Comparison of ENCODE assay signal across 8 mouse cellular contexts in genomic region chr7:65421451-65421850, GRCm38 (mm10).
DNase-seq lines count a peak whose midpoint lies in the region; ATAC-seq and TF ChIP-seq lines count a peak whose summit lies in the region.

No protein-coding gene starts in this region.

- DNase-seq in lung, adult 18-20 months: peak; percentile 74 to 84
- DNase-seq in lung, adult 2 months: no peak
- DNase-seq in urinary bladder, adult 18-20 months (ENCODE audit: low spot score in 2 of 2): no peak

- H3K4me3 ChIP-seq in lung, adult 2 months (replicated peaks; ENCODE audit: extremely low read depth, low read depth, low read length): no peak overlapping the region
- H3K4me3 ChIP-seq in forebrain, embryonic 12.5 days (replicated peaks): peak overlapping the region; percentile 9; the same call in 1 of the 2 replicates
- H3K4me3 ChIP-seq in hindbrain, embryonic 13.5 days: no peak overlapping the region
- no peak overlapping the region for H3K4me3 ChIP-seq in limb, embryonic 12.5 days (replicated peaks)
- peak overlapping the region; percentile 14; the same call in 1 of the 2 replicates for H3K4me3 ChIP-seq in midbrain, embryonic 12.5 days

- no peaks in the 10 kb centered on the region for H3K36me3 ChIP-seq in forebrain, embryonic 12.5 days (replicated peaks)
- no peaks in the 10 kb centered on the region for H3K36me3 ChIP-seq in hindbrain, embryonic 13.5 days
- H3K36me3 ChIP-seq in limb, embryonic 12.5 days: no peaks in the 10 kb centered on the region
- H3K36me3 ChIP-seq in midbrain, embryonic 12.5 days: no peaks in the 10 kb centered on the region

- no peak overlapping the region for H3K9ac ChIP-seq in forebrain, embryonic 12.5 days
- H3K9ac ChIP-seq in hindbrain, embryonic 13.5 days: peak overlapping the region; percentile 46
- H3K9ac ChIP-seq in limb, embryonic 12.5 days (replicated peaks): no peak overlapping the region
- H3K9ac ChIP-seq in midbrain, embryonic 12.5 days (replicated peaks): 0 out of 2 replicates have a peak overlapping the region, but pooled peaks have one; percentile 31

- peak; percentile 92 for ATAC-seq in forebrain, embryonic 12.5 days (ENCODE audit: low FRiP score)
- peak; percentile 80 for ATAC-seq in hindbrain, embryonic 13.5 days (ENCODE audit: low FRiP score)
- no peak for ATAC-seq in limb, embryonic 12.5 days (ENCODE audit: insufficient number of reproducible peaks, insufficient read depth, low FRiP score, low TSS enrichment, low read depth)
- ATAC-seq in midbrain, embryonic 12.5 days (ENCODE audit: low FRiP score, low read depth): peak; percentile 91
- ATAC-seq in activated CD4-positive, CD25-positive, alpha-beta regulatory T cell, adult 4 months: no peak

- no peaks in the 10 kb centered on the region for H3K9me3 ChIP-seq in forebrain, embryonic 12.5 days
- no peaks in the 10 kb centered on the region for H3K9me3 ChIP-seq in hindbrain, embryonic 13.5 days
- H3K9me3 ChIP-seq in limb, embryonic 12.5 days: no peaks in the 10 kb centered on the region
- H3K9me3 ChIP-seq in midbrain, embryonic 12.5 days: no peaks in the 10 kb centered on the region

- no peak for TF ChIP-seq CTCF in lung, adult 2 months (IDR thresholded peaks at IDR 0.05; ENCODE audit: insufficient read depth, low read length)

- H3K4me2 ChIP-seq in forebrain, embryonic 12.5 days: peak overlapping the region; percentile 41
- peak overlapping the region; percentile 38 for H3K4me2 ChIP-seq in hindbrain, embryonic 13.5 days
- H3K4me2 ChIP-seq in limb, embryonic 12.5 days: peak overlapping the region; percentile 10; the same call in 1 of the 2 replicates
- H3K4me2 ChIP-seq in midbrain, embryonic 12.5 days (replicated peaks): peak overlapping the region; percentile 42

- peaks cover 39% of the 10 kb centered on the region for H3K4me1 ChIP-seq in lung, adult 2 months (ENCODE audit: control insufficient read depth, insufficient read depth, low read length)
- H3K4me1 ChIP-seq in forebrain, embryonic 12.5 days: peaks cover 15% of the 10 kb centered on the region
- peaks cover 29% of the 10 kb centered on the region for H3K4me1 ChIP-seq in hindbrain, embryonic 13.5 days (replicated peaks)
- peaks cover 36% of the 10 kb centered on the region for H3K4me1 ChIP-seq in limb, embryonic 12.5 days (replicated peaks)
- peaks cover 14% of the 10 kb centered on the region for H3K4me1 ChIP-seq in midbrain, embryonic 12.5 days

- TF ChIP-seq POLR2A in lung, adult 2 months (IDR thresholded peaks at IDR 0.05; ENCODE audit: borderline replicate concordance, extremely low read depth, low read depth, low read length): no peak

- peak overlapping the region; percentile 59 for H3K27ac ChIP-seq in forebrain, embryonic 12.5 days
- H3K27ac ChIP-seq in hindbrain, embryonic 13.5 days: peak overlapping the region; percentile 41; the same call in 1 of the 2 replicates
- no peak overlapping the region for H3K27ac ChIP-seq in limb, embryonic 12.5 days
- peak overlapping the region; percentile 46 for H3K27ac ChIP-seq in midbrain, embryonic 12.5 days (replicated peaks)

- WGBS in lung, adult 2 months: 34% methylated on average over 10 of the region's 10 CpGs
- 1% methylated on average over 10 of the region's 10 CpGs for WGBS in forebrain, embryonic 12.5 days
- WGBS in hindbrain, embryonic 13.5 days: 3% methylated on average over 10 of the region's 10 CpGs
- WGBS in limb, embryonic 12.5 days: 38% methylated on average over 10 of the region's 10 CpGs
- 3% methylated on average over 9 of the region's 10 CpGs for WGBS in midbrain, embryonic 12.5 days

- H3K27me3 ChIP-seq in forebrain, embryonic 12.5 days: no peaks in the 10 kb centered on the region
- H3K27me3 ChIP-seq in hindbrain, embryonic 13.5 days: no peaks in the 10 kb centered on the region
- no peaks in the 10 kb centered on the region for H3K27me3 ChIP-seq in limb, embryonic 12.5 days
- no peaks in the 10 kb centered on the region for H3K27me3 ChIP-seq in midbrain, embryonic 12.5 days

Comparison
In these comparisons a context has a peak if more than half of its experiments do, and no peak if none do; other contexts are left out.
1. DNase-seq: peak in lung, adult 18-20 months (2 of 2); none in lung, adult 2 months (single experiment) and urinary bladder, adult 18-20 months (0 of 2).
2. H3K4me3 ChIP-seq: peak in forebrain, embryonic 12.5 days (single experiment) and midbrain, embryonic 12.5 days (single experiment); none in lung, adult 2 months (single experiment), hindbrain, embryonic 13.5 days (single experiment) and limb, embryonic 12.5 days (single experiment).
3. ATAC-seq: peak in forebrain, embryonic 12.5 days (single experiment), hindbrain, embryonic 13.5 days (single experiment) and midbrain, embryonic 12.5 days (single experiment); none in limb, embryonic 12.5 days (single experiment) and activated CD4-positive, CD25-positive, alpha-beta regulatory T cell, adult 4 months (single experiment).
4. H3K9ac ChIP-seq: peak in hindbrain, embryonic 13.5 days (single experiment) and midbrain, embryonic 12.5 days (single experiment); none in forebrain, embryonic 12.5 days (single experiment) and limb, embryonic 12.5 days (single experiment).
5. Peak in every context shown above with its lines, with median percentiles within 50 percentile points of each other: H3K4me2 ChIP-seq.